Mouse (Mus musculus): ENCODE results near the gene Ezr.

The Ezr gene

DNA sequence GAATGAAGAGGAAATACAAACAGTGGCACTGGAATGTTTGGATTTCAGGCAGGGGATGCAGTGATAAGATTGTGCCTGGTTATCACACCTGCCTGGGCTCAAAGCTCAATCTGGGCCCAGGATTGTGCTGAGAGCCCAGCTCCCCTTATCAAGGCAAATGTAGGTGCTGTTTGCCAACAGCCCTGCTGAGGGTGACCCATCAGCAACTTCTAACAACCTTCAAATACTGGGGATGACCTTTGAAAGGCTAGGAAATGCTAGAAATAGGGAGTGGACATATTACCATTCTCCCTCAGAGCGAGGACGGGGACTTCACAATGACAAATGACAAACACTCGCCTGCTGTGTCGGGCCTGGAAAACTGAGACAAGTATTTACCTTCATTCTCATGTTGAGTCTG, 15.8 kb downstream of the Ezr start:
- no peak for DNase-seq

GRCm38 (mm10) chr17:6765886-6766285, 16.7 kb downstream of the Ezr start:
- no peak for DNase-seq

DNA sequence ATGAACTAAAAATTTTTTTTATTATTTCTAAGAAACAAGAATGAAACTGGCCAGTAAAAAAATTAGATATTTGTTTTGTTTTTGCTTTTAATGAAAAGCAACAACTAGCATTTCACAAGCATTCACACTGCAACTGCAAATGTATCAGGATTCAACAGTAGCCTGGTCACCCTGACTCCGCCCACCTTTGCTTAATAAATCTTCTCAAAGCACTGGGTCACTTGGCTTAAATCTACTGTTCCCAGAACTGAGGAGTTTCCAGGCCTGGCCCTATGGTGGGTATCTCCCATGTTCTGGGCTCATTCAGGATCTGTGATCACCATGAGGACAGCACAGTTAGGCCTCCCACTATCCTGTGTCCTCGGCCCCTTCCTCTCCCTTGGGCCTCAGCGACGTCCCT, 17.9 kb downstream of the Ezr start:
- no peak for DNase-seq

GRCm38 (mm10) chr17:6764227-6764593, 18.4 kb downstream of the Ezr start:
- no peak for DNase-seq

DNA sequence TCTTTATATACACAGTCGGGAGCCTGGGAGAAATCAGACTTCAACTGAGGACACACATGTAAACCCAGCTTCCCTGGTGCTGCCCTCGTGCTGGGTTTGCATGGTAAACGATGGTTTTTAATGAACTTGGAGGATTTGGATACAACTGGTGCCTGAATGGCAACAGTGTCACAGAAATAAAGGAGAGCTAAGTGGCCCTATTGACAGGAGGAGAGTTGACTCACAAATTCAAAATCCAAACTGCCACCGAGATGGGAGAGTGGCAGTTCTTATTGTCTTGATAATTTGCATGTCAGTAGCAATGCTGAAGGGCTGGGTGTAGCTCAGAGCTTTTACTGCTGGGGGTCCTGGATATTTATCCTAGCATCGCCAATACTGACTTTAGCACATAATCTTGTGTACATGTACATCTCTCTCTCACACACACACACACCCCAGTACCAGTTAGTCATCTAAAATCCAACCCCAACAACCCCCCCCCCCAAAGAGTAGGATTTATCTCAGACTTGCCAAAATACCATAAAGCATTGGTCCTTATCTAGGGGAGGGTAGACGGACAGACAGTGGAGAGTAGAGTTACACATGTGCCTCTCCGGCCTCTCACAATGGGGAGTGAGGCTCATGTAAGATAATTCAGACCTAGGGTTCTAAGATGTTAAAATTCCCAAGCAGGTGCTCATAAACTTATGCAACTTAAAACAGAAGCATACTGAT, 18.9 kb downstream of the Ezr start:
- no peak for DNase-seq

DNA sequence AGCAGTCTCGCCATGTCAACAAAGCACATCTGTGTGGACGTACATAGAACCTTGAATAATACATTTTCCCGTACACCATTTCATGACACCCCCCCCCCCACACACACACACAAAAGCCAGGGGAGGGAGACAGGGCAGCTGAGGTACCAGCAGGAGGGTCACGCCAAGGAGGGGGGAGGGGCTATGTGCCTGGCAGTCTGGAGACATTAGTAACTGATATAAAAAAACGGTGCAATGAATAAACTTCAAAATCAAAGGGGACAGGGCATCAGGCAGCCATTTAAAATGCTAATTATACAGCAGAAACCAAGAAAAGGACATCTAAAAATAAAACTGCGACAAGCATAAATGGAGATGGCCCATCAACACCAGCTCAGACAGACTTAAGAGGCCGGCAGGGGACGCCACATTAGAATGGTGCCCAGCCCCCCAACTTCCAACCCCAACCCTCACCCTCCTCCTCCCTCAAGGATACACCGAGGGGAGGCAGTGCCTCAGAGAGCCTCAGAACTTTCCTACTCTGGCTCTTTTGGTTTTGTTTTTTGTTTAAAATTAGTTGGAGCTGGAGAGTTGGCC, 22.8 kb downstream of the Ezr start:
- DNase-seq = no peak

DNA sequence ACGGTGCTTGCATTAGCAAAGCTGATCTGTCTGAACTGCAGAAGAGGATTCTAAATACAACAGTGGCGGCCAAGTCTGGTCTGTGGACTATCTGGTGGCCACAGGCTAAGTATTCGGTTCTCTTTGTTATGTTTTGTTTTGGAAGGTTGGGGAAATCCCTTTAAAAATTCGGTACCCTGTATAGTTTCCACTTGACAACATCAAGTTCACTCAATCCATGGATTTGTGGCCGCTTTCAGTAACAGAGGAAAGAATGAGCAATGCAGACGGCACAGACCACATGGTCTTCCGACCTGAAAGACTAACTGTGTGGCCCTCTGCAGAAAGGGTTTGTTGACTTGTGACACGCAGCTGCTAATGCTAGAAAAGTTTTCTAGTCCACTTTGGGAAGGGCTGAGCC, 23.7 kb downstream of the Ezr start:
- DNase-seq = no peak

- no peak for DNase-seq
These were observed 24.7 kb downstream of the Ezr start for GRCm38 (mm10) chr17:6757902-6758301.

DNA sequence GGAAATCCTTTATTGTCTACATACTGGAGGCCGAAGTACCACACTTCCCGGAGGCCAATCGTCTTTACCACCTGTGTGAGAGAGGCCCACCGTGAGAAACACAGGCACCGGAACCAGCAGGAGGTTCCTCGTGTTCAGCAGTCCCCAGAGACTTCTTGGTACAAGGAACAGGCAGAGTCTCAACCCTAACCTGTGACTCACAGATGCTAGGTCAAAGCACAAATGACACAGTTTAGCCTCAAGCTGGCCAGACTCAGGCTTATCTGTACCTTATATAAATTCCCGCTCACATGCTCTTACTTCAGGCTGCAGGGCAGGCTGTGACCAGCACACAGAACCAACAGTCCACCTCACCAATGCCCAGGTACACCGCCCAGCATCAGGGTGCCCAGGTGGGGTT, 26.7 kb downstream of the Ezr start:
- no peak for DNase-seq

DNA sequence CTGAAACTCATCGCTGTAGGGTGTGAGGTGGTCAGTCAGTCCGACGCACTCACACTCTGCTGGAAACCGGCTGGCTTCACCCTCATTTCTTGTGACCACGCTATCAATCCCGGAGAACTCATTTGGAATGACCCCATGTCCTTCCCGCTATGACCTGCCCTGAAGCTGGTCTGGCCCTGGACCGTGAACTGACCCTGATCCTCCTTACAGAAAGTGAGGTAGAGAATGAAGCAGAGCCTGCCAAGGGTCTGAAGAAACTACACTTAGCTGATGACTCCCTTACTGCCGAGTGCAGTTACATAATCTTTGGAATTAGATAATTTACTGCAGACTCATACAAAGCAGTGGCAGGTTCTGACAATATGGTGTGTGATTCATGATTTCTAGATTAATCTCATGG, 27.4 kb downstream of the Ezr start:
- no peak for DNase-seq

DNA sequence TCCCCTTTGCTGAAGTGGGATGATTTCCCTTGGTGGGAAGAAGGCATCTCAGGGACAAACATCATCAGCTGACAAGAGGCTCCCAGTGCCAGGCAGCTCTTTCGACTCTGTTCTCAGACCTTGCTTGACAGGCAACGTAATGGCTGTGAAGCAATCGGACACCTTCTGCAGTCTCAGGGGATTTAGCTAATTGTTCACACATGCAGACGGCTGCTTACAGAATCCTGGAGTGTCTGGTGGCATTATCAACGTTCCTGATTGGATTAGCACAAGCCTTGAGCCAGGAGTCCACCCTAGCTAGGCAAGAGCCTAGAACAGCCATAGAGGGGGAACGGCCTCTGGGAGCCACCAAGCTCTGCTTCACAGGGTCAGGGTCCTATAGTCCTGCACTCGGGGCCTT, 30.2 kb downstream of the Ezr start:
- no peak for DNase-seq

GRCm38 (mm10) chr17:6751221-6751859, 31.2 kb downstream of the Ezr start:
- no peak for DNase-seq

DNA sequence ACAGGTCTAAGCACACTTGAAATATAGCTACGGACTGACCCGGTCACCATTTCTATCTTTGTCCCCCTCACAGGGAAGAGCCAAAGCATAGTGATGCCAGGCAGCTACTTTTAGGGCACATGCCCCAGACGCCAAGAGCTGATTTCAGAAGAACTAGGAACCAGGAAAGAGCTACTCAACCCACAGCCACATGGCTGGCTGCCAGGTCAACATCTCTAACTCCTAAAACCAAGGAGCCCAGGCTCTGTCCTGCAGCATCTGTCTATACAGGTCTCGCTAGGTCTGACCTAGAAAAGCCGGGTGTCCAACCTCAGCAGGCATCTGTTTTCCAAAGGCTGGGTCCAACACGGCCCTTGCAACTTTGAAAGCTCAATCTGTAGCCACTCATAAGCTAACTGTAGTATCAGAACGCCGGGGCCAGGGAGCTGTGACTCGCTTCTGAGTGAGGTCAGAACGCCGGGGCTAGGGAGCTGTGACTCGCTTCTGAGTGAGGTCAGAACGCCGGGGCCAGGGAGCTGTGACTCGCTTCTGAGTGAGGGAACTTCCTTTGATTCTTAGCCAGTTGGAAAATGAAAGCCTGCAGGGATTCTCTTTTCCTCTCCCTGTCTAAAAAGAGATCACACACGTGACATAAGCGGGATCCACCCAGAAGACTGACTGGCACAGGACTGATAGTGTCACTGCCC, 33.7 kb downstream of the Ezr start:
- no peak for DNase-seq

DNA sequence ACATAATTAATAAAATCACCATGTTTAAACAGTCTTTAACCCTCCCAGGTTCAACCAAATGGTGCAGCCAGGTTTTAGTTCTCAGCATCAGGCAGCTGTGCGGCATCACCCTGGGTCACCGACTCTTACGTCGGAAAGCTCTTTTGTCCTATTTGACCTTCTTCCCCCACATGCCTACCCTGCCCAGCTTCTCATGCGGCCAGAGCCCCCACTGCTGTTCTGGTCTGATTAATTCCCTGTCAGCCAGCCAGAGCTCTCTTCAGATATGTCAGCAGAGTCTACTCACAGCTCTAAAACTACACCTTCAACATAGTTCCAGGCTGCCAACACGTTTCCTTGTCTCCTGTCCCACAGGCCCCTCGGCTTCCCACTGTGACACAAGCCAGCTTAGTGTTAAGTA, 35.1 kb downstream of the Ezr start:
- no peak for DNase-seq

GRCm38 (mm10) chr17:6746452-6747231, 35.9 kb downstream of the Ezr start:
- DNase-seq = no peak

- no peak for DNase-seq
These were observed 36.6 kb downstream of the Ezr start for GRCm38 (mm10) chr17:6745975-6746374.

DNA sequence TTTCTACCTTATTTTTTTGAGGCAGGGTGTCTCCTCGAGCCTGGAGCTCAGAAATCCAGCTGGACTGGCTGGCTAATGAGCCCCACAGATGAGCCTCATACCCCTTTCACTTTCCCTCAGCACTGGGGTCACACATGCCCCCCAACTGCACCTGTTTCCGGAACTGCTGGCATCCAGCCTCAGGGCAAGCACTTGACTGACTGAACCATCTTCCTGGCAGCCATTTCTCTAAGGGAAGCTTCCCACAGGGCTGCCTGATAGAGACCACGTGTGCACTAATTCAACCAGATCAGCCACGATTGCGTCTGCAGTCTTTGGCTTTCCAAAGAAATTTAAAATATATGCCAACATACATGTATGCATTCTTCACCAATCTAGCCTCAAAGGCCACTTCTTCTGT, 37.1 kb downstream of the Ezr start:
- no peak for DNase-seq

DNA sequence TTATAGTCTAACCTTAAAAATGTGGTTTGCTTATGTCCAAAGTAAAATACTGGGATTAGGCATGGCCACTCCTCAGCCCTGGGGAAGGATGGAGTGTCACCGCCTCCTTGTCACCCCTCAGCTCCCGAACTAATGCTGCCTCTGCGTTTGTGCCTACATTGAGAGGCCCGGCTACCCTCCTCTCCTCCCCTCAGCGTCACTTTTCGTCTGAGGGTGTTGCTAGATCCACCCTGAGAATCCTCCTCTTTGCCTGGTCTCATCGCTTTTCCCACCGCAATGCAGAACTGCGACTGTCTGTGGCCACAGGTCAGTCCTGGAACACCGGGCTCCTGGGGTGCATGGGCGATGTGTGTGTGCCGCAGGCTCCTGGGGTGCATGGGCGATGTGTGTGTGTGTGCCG, 37.7 kb downstream of the Ezr start:
- no peak for DNase-seq

DNA sequence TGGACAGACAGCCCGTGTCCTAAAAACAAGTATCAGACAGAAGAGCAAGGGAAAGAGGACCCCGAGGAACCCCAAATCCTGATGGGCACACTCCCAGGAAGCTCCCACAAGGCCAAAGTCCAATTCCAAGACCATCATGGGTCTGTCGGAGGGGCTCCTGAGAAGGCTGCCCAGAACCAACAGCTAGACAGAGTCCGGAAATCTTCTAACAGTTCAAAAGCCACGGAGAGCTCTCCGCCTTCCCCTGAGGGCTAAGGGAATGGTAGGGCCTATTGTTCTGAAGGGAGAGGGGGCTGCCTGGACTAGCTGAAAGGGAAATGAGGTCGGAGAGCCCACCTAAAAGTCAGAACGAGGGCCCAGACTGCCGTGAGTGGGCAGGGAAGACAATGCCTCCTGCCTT, 38.2 kb downstream of the Ezr start:
- peak; percentile 2 for DNase-seq

DNA sequence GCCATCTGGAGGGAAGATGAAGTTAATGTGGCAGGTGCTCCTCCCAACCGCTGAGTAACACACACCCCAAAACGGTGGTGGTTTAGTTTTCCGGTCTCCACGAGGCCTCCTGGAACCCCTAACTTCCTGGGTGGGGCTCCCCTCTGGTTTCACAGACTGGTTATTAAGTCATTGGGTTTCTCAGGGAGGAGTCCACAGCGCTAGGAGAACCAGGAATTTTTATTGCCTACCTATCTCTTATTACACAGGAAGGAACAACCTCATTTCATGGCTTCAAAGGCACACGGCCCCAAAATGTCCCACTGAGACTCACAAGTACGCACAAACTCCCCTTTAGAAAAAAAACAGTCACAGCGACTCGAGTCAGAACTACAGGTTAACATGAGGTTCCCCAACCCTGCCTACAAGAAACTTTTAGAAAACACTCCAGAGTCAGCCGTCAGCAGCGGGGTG, 38.8 kb downstream of the Ezr start:
- peak; percentile 14 for DNase-seq

DNA sequence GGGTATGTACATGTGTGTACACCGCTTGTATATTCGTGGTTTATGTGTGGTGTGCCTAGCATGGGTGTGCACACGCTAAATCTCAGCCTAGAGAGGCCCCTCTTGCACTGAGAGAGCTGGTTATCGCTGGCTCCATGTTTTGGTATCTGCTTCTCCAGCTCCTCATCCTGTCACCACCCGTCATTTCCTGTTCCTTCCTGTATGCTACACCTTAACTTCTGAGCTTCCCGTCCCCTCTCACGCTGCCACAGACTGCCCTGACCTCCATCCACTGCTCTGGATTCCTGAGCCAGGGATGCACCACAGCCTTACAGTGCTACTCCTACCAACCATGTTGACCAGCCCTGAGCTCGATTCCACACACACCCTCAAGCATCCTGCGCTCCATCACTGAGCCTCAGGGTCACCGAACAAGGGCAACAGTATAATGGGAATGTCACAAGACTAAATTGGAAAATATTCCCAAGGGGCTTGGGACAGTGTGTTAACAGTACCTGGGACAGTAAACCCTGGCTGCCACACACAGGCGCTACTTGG, 39.5 kb downstream of the Ezr start:
- peak; percentile 4 for DNase-seq

DNA sequence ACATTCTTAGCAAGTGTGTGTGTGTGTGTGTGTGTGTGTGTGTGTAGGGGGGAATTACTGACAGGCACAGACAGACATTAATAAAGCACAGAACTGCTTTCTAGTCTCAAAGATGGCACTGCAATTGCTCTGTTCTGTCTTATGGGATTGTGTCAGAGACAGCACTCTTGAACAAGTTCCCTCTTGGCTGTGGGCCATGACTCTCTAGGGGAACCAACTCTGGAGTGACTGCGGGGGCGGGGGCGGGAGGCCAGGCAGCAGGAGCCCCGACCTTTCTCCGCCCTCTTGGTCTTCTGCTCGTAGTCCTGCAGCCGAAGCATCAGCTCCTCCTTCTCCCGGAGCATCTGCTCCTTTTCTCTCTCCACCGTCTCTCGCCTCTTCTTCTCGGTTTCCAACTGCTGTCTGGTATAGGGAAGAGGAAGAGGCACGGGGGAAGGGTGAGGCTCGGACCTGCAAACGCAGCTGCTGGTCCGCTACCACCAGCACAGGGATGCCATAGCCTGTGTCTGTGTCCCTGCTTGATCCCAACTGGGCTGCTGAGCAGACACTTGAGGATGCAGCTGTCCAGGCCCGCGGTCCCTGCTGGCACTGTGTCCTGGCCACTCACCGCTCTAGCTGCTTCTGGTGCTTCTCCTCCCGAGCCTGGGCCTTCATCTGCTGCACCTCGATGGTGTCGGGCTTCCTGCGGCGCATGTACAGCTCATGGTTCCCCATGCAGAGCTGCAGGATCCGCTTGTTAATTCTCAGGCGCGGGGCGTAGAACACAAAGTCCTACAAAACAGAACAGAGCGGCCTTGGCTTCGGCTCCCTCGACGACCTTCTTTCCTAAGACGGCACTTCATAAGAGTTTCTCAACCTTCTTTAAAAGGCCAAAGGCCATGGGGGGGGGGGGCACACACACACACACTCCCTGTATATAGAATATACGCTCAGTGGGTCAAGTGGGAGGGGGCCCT, 40.2 kb downstream of the Ezr start:
- peak; percentile 38 for DNase-seq

Data from liver (tissue).